Mouse (Mus musculus): ENCODE data around the gene Gng4. TPM values are rescaled to one million over a fixed set of nuclear protein-coding genes. Genes with fewer than 3 reads are reported as not detected.

Gene Gng4
- polyA plus RNA-seq, 1 experiment from 2014 or later, result 75.6 TPM

Other genes with a start within 250 kb of the Gng4 start
- gene Lyst, start 193.7 kb upstream of the Gng4 start, polyA plus RNA-seq (2014; fragmentation: Nextera tagmentation; extraction: Ambion mirVana), result 5.0 and 6.3 TPM in 2 replicates
- gene B3galnt2, start 170.4 kb downstream of the Gng4 start, polyA plus RNA-seq (2014; fragmentation: Nextera tagmentation; extraction: Ambion mirVana), result 15.6 and 17.2 TPM in 2 replicates